ENCODE assay signal across 13 mouse cellular contexts in the genomic region with DNA sequence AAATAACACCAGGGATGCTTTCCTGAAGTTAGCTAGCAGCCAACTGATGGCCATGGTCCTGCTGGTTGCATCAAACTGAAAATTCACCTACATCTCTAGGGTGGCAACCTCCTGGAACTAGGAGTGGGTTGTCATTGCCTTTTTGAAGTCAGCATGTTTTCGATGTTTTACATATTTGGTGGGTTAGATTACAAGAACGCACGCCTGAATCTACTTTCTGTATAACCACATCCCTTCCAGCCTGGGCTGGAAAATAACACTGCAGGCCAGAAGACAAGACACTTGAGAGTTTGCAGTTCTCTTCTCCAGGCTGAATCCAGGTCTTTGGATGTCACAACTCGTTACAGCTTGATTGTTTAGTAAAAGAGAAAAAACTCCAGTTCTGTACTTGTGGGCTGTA.
"Had no signal": no experiment of that assay in that cellular context is flagged by ENCODE, and none has a peak within 500 bp of the region (broad histone marks: within the 10 kb centered on the region; RNA-seq: fewer than 3 reads in every experiment).

No protein-coding gene starts in this region.

- DNase-seq: layer of hippocampus, postnatal 36 days; lung, embryonic 14.5 days; lung, postnatal 10 days; thymus, adult 2 months; thymus, postnatal 4 days had no signal

- H3K27me3 ChIP-seq: limb, embryonic 15.5 days; liver, embryonic 12.5 days; megakaryocyte, embryonic 14.5 days; midbrain, embryonic 12.5 days; neural tube, embryonic 15.5 days; stomach, embryonic 15.5 days had no signal

- H3K4me1 ChIP-seq: midbrain, embryonic 12.5 days; neural tube, embryonic 15.5 days had no signal

- ATAC-seq: liver, embryonic 12.5 days; midbrain, embryonic 16.5 days had no signal

- H3K27ac ChIP-seq: limb, embryonic 15.5 days; liver, embryonic 12.5 days; macrophage; midbrain, embryonic 12.5 days; neural tube, embryonic 15.5 days; stomach, embryonic 15.5 days had no signal

- H3K36me3 ChIP-seq: limb, embryonic 15.5 days; liver, embryonic 12.5 days; midbrain, embryonic 12.5 days; neural tube, embryonic 15.5 days; stomach, embryonic 15.5 days had no signal

- H3K9me3 ChIP-seq: limb, embryonic 15.5 days; liver, embryonic 12.5 days; megakaryocyte, embryonic 14.5 days; midbrain, embryonic 12.5 days; neural tube, embryonic 15.5 days; stomach, embryonic 15.5 days had no signal

- H3K9ac ChIP-seq: limb, embryonic 15.5 days; liver, embryonic 12.5 days; lung, embryonic 14.5 days; midbrain, embryonic 12.5 days; neural tube, embryonic 15.5 days; stomach, embryonic 15.5 days had no signal

- H3K4me3 ChIP-seq: limb, embryonic 15.5 days; liver, embryonic 12.5 days; megakaryocyte, embryonic 14.5 days; midbrain, embryonic 12.5 days; neural tube, embryonic 15.5 days; stomach, embryonic 15.5 days had no signal

- H3K4me2 ChIP-seq: limb, embryonic 15.5 days; liver, embryonic 12.5 days; lung, embryonic 14.5 days; midbrain, embryonic 12.5 days; neural tube, embryonic 15.5 days; stomach, embryonic 15.5 days had no signal
